Mouse (Mus musculus): Measurements from ENCODE around the gene Hs3st2. TPM values are rescaled to one million over a fixed set of nuclear protein-coding genes. Genes with fewer than 3 reads are reported as not detected.
A peak's percentile ranks its signal among the peaks of the same experiment; 100 is the strongest.

The Hs3st2 gene
- total RNA-seq, 2 experiments from 2014 or later: 51.9 to 53.4 TPM

DNA sequence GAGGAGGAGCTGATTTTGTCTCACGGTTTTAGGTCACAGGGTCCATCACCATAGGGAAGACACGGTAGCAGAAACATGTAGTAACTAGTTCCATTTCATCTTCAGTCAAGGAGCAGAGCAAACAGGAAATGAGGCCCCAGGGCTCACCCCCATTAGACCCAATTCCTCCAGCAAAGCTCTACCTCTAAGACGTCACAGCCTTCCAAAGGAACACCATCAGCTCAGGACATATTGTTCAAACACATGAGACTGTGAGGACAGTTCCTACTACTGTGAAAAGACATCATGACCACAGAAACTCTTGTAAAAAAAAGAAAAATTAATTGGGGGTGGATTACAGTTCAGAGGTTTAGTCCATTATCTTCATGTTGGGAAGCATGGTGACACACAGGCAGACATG lies 125.1 kb downstream of the Hs3st2 start:
- intact Hi-C loops (cut with DNase I): no loop called here
- Histone ChIP-seq H3K4me3 (no peak overlapping the region), H3K27ac (no peak overlapping the region)
- DNase-seq (ENCODE audit: extremely low spot score in 1 of 2, low spot score in 2 of 2): no peak
- no peak for TF ChIP-seq CTCF (IDR thresholded peaks at IDR 0.05)

DNA sequence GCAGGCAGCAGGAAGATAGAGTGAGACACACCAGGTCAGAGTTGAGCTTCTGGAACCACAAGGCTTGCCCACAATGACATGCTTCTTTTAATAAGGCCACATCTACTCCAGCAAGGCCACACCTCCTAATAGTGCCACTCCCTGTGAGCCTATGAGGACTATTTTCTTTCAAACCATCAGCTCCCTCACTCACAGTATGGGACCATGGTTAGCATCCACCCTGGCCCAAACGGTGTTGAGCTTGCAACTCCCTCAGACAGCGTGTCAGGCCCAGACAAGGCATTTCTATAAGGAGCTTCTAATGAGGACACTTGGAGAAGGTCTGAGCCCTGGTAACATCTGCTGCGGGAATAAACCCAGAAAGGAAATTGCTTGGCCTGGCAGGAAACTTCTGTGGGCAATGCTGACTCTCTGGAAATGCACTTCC lies 125.5 kb downstream of the Hs3st2 start:
- H3K4me3 ChIP-seq: no peak overlapping the region
- H3K27ac ChIP-seq: no peak overlapping the region
- no peak for TF ChIP-seq CTCF (IDR thresholded peaks at IDR 0.05)
- DNase-seq (ENCODE audit: extremely low spot score in 1 of 2, low spot score in 2 of 2): no peak
- intact Hi-C loops (cut with DNase I): no loop called here

DNA sequence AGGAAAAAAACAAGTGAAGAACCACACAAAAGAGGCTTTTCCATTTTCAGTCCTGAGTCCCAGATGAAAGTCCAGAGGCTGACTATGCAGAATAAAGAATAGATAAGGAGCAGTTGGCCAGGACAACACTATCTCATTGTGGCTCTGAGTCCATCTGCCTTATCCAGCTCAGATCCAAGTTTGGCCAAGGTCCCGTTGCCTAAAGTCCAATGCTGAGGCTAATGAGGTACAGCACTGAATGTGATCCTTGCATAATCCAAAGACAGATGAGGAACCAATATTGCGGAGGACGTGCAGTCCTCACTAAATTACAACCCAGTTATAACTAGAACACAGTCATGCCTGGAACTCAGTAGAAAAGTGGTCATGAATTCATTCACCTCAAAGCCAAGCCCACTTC lies 130.5 kb downstream of the Hs3st2 start:
- no peak for DNase-seq (ENCODE audit: extremely low spot score in 1 of 2, low spot score in 2 of 2)
- TF ChIP-seq CTCF (IDR thresholded peaks at IDR 0.05): no peak
- Histone ChIP-seq H3K4me3 (no peak overlapping the region), H3K27ac (no peak overlapping the region)
- intact Hi-C loops (cut with DNase I): no loop called here

DNA sequence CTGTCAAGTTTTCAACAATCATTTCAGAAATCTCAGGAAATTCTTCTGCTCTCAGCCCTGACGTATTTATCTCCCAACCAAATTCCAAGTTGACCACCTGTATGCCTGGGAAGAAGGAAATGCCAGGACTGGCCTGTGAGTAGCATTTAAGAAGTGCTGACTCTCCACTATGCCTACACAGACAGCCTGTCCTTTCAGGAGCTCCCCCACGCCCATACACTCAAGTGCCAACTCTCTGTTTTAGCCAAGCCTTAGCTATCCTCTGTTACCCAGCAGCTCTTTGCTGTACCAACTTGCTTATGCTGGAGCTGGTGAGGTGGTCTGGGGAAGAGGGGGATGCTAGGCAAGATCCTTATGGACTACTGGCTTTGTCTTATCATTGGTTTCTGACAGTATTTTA lies 137.4 kb downstream of the Hs3st2 start:
- no peak for TF ChIP-seq CTCF (IDR thresholded peaks at IDR 0.05)
- no peak for DNase-seq (ENCODE audit: extremely low spot score in 1 of 2, low spot score in 2 of 2)
- H3K27ac ChIP-seq: no peak overlapping the region
- intact Hi-C loops (cut with DNase I): no loop called here
- no peak overlapping the region for H3K4me3 ChIP-seq

DNA sequence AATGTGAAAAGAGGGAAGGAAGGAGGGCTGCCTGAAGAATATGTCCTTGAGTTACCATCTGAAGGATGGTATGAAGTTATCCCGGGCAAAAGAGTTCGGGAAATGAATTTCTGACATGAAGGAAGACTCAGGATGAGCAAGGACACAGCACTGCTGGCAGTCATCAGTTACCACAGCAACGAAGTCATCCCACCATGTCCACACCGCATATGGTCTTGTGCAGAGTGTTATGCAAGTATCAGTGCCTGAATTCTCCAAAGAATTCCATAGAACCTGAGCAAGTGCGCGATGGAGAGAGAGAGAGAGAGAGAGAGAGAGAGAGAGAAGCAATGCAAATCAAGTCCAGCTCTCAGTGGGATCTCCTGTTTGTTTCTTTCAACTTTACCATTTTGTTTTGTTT lies 142.0 kb downstream of the Hs3st2 start:
- no peak for TF ChIP-seq CTCF (IDR thresholded peaks at IDR 0.05)
- no peak for DNase-seq (ENCODE audit: extremely low spot score in 1 of 2, low spot score in 2 of 2)
- no peak overlapping the region for H3K4me3 ChIP-seq

DNA sequence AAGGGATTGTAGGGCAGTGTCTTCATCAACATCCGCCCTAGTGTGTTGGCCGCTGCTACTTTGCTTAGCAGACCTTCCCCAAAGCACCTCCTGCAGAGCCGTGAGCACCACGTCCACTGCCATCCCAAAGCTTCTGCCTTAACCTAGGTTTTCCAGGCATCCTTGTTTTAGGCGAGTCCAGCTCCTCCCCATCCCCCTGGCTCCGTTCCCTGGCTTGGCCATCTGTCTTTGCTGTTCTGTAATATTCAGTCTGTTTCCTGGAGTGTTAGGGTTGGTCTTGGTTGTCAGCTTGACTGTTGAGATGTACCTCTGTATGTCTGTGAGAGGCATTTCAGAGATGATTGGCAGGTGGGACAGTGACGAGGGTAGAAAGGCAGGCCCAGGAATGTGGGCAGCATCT lies 142.7 kb downstream of the Hs3st2 start:
- intact Hi-C loops (cut with DNase I): no loop called here
- DNase-seq (ENCODE audit: extremely low spot score in 1 of 2, low spot score in 2 of 2): peak in 1 of 2 experiments; percentile 27
- no peak overlapping the region for H3K27ac ChIP-seq

More for the DNA sequence above, 142.0 kb downstream of the Hs3st2 start:
- no peak overlapping the region for H3K27ac ChIP-seq
- intact Hi-C loops (cut with DNase I): no loop called here

DNA sequence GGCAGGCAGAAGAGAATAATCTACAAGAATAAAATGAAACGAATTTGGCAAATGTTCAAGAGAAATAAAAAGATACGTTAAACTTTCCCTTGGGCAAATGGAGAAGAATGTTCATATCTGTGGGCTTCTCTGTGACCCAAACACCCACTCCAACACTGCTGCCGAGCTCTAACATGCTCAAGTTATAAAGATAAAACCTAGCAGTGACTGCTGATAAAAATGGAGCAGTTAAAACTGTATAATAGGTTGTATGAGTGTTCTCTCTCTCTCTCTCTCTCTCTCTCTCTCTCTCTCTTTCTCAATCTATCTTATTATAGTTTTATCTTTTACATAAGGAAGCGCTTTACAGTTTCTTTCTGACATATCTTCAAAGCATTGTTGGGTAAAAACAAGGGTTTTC lies 144.3 kb downstream of the Hs3st2 start:
- intact Hi-C loops (cut with DNase I): loop anchor here (5.0 kb wide), 1 partner anchor 144 kb away; the partner anchor contains the start of gene Hs3st2
- no peak for TF ChIP-seq CTCF (IDR thresholded peaks at IDR 0.05)
- Histone ChIP-seq H3K4me3 (no peak overlapping the region), H3K27ac (no peak overlapping the region)
- no peak for DNase-seq (ENCODE audit: extremely low spot score in 1 of 2, low spot score in 2 of 2)

More for the DNA sequence above, 142.7 kb downstream of the Hs3st2 start:
- no peak for TF ChIP-seq CTCF (IDR thresholded peaks at IDR 0.05)
- H3K4me3 ChIP-seq: no peak overlapping the region

DNA sequence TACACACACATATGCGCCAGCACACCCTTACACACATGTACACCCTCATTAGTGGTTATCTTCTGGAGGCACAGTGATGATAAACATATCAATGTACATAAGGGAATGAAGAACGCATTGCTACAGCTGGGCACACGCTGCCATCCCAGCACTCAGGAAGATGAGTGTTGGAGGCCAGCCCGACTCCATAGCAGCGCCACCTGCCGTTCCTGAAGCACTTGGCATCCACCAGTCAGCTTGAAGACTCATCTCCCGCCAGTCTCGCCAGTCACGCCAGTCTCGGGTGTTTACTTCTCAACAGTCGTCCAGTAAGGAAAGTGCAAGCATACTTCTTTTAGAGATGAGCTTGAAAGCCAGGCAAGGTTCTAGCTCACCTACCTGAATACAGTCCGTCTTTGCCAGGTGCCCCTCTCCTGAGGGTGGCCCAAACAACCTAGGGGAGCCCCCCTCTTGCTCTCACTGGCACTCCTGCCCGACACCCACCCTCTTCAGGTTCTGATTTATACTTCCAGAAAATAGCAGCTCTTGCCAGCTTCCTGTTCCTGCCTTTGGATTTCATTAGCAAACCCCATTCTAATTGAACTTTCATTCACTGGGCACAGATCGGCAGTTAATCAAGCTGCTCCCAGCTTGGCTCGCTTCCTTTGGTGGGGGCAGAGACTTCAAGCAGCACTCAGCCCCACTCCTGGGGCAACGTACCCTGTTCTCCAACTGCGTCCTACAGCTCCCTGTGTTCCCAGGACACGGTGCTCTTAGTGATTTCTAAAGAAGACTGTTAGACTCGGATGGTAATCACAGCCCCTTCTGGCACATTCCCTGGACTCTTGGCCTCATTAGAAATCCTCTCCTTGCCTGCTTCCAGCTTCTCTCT lies 148.0 kb downstream of the Hs3st2 start:
- peak; percentile 63 to 64 for DNase-seq (ENCODE audit: extremely low spot score in 1 of 2, low spot score in 2 of 2)
- H3K4me3 ChIP-seq: peak overlapping the region; percentile 8; the same call in 1 of the 2 replicates
- peak; percentile 77 for TF ChIP-seq CTCF (IDR thresholded peaks at IDR 0.05)
- intact Hi-C loops (cut with DNase I): loop anchor here (1.0 to 5.0 kb wide), 2 partner anchors 54 to 147 kb away; partner anchors contain the start of gene Hs3st2
- H3K27ac ChIP-seq: peak overlapping the region; percentile 42

DNA sequence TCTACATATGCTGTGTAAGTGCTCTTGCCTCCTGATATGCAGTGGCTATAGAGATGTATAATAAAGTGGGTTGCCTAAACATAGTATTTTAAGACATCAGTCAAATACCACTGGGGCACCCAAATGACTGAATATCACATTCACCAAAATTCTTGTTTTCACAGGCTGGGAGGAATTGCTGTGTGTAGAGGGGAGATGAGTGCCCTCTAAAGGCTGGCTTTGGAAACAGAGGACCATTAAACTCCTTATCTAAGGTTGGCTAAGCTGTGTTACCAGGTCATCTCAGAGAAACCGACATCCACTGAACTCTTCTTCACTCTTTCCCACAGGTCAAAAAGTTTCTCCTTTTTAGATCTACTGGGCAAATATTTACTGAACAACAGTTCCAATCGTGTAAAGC lies 150.8 kb downstream of the Hs3st2 start:
- peak; percentile 59 for TF ChIP-seq CTCF (IDR thresholded peaks at IDR 0.05)
- DNase-seq (ENCODE audit: extremely low spot score in 1 of 2, low spot score in 2 of 2): no peak
- intact Hi-C loops (cut with DNase I): no loop called here
- Histone ChIP-seq H3K27ac (no peak overlapping the region), H3K4me3 (no peak overlapping the region)

DNA sequence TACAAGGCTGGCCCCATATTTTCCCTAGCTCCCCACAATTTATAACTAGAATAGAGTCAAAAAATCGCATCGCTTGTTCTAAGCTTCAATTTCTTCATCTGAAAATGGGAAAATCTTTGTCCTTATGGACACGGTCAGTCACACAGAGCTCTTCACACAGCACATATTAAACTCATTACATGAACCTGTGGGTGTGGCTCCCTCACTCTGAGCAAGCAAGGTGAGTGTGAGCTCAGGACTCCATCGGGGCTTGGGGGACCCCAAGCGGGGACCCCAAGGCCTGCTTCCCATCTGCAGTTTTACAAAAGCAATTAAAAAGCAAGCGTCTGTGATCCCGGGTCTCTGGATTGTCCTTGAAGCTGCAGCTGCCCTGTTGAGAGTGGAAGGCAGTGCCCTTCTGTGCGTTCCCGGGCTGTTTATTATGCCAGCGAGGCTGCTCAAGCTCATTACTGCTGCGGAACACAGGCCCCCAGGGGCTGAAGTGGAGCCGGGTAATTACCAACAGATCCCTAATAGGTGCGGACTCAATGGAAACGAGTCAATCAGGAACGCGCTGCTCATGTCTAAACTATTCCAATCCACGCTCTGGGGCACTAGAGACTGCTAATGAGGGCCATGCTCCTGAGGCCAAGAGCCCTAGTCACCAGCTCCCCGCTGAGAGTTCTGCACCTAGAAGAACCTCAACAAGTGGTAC lies 157.8 kb downstream of the Hs3st2 start:
- Histone ChIP-seq H3K4me3 (no peak overlapping the region), H3K27ac (no peak overlapping the region)
- TF ChIP-seq CTCF (IDR thresholded peaks at IDR 0.05): no peak
- intact Hi-C loops (cut with DNase I): no loop called here
- peak in 1 of 2 experiments; percentile 40 for DNase-seq (ENCODE audit: extremely low spot score in 1 of 2, low spot score in 2 of 2)

Measured in left cerebral cortex, adult 2 months (tissue).